Mouse (Mus musculus): ENCODE measurements around the gene Exph5.

Gene Exph5

GRCm38 (mm10) chr9:53356219-53357155 lies 55.0 kb downstream of the Exph5 start:
- in situ Hi-C loops (cut with MboI, MseI) = loop anchor here in 1 of 2 experiments (10.0 kb wide), 1 partner anchor 1938 kb away; no protein-coding TSS in a partner anchor

GRCm38 (mm10) chr9:53371339-53371738 lies 69.9 kb downstream of the Exph5 start:
- in situ Hi-C loops (cut with MboI, MseI) = no loop called here

- in situ Hi-C loops (cut with MboI, MseI) = no loop called here
Observed at GRCm38 (mm10) chr9:53375907-53376306, 74.4 kb downstream of the Exph5 start.

GRCm38 (mm10) chr9:53376820-53377219 lies 75.3 kb downstream of the Exph5 start:
- in situ Hi-C loops (cut with MboI, MseI) = no loop called here

GRCm38 (mm10) chr9:53377597-53377996 lies 76.1 kb downstream of the Exph5 start:
- in situ Hi-C loops (cut with MboI, MseI) = no loop called here

GRCm38 (mm10) chr9:53378171-53378570 lies 76.7 kb downstream of the Exph5 start:
- in situ Hi-C loops (cut with MboI, MseI) = no loop called here

GRCm38 (mm10) chr9:53380595-53380994 lies 79.1 kb downstream of the Exph5 start:
- in situ Hi-C loops (cut with MboI, MseI) = no loop called here

GRCm38 (mm10) chr9:53381113-53381615 lies 79.7 kb downstream of the Exph5 start:
- in situ Hi-C loops (cut with MboI, MseI) = no loop called here

GRCm38 (mm10) chr9:53383951-53384866 lies 82.7 kb downstream of the Exph5 start, which contains the start of gene Kdelc2:
Gene Kdelc2 (plus strand): TSS chr9:53384025.
- in situ Hi-C loops (cut with MboI, MseI) = no loop called here

GRCm38 (mm10) chr9:53384873-53385272 lies 83.4 kb downstream of the Exph5 start:
- in situ Hi-C loops (cut with MboI, MseI) = no loop called here

- in situ Hi-C loops (cut with MboI, MseI) = no loop called here
Observed at GRCm38 (mm10) chr9:53387431-53387830, 86.0 kb downstream of the Exph5 start.

GRCm38 (mm10) chr9:53389109-53389508 lies 87.6 kb downstream of the Exph5 start:
- in situ Hi-C loops (cut with MboI, MseI) = no loop called here

GRCm38 (mm10) chr9:53390136-53390535 lies 88.7 kb downstream of the Exph5 start:
- in situ Hi-C loops (cut with MboI, MseI) = loop anchor here (5.0 kb wide), 1 partner anchor 133 kb away; no protein-coding TSS in a partner anchor

- in situ Hi-C loops (cut with MboI, MseI) = no loop called here
Observed at GRCm38 (mm10) chr9:53397685-53398387, 96.4 kb downstream of the Exph5 start.

GRCm38 (mm10) chr9:53398388-53398700 lies 96.9 kb downstream of the Exph5 start:
- in situ Hi-C loops (cut with MboI, MseI) = no loop called here

GRCm38 (mm10) chr9:53399537-53399936 lies 98.1 kb downstream of the Exph5 start:
- in situ Hi-C loops (cut with MboI, MseI) = no loop called here

- in situ Hi-C loops (cut with MboI, MseI) = no loop called here
Observed at GRCm38 (mm10) chr9:53400696-53401095, 99.2 kb downstream of the Exph5 start.

- in situ Hi-C loops (cut with MboI, MseI) = no loop called here
Observed at GRCm38 (mm10) chr9:53401146-53401545, 99.7 kb downstream of the Exph5 start.

GRCm38 (mm10) chr9:53402291-53402711 lies 100.8 kb downstream of the Exph5 start, which contains the start of gene 4930550C14Rik:
Gene 4930550C14Rik (plus strand): TSS chr9:53402325.
- in situ Hi-C loops (cut with MboI, MseI) = no loop called here

- in situ Hi-C loops (cut with MboI, MseI) = no loop called here
Observed at GRCm38 (mm10) chr9:53402991-53403390, 101.5 kb downstream of the Exph5 start.
